Mouse (Mus musculus): ENCODE results near the gene Krt16.

Krt16 gene

GRCm38 (mm10) chr11:100248852-100249465, at the start of gene Krt16:
Gene Krt16 (minus strand): TSS chr11:100248902.
- no peak for ATAC-seq (ENCODE audit: insufficient number of reproducible peaks, low FRiP score, low TSS enrichment)

- no peak for ATAC-seq (ENCODE audit: insufficient number of reproducible peaks, low FRiP score, low TSS enrichment)
These were observed 49.1 kb upstream of the Krt16 start for GRCm38 (mm10) chr11:100297801-100298200.

GRCm38 (mm10) chr11:100295308-100295707, 46.6 kb upstream of the Krt16 start:
- 0 out of 2 replicates have a peak, but pooled peaks have one; percentile 52 for ATAC-seq (ENCODE audit: insufficient number of reproducible peaks, low FRiP score, low TSS enrichment)

- ATAC-seq (ENCODE audit: insufficient number of reproducible peaks, low FRiP score, low TSS enrichment), result no peak
These were observed 44.2 kb upstream of the Krt16 start for GRCm38 (mm10) chr11:100292884-100293283.

GRCm38 (mm10) chr11:100290235-100290634, 41.5 kb upstream of the Krt16 start:
- no peak for ATAC-seq (ENCODE audit: insufficient number of reproducible peaks, low FRiP score, low TSS enrichment)

GRCm38 (mm10) chr11:100288942-100289341, 40.2 kb upstream of the Krt16 start:
- no peak for ATAC-seq (ENCODE audit: insufficient number of reproducible peaks, low FRiP score, low TSS enrichment)

GRCm38 (mm10) chr11:100287024-100287423, 38.3 kb upstream of the Krt16 start:
- ATAC-seq (ENCODE audit: insufficient number of reproducible peaks, low FRiP score, low TSS enrichment), result no peak

- ATAC-seq (ENCODE audit: insufficient number of reproducible peaks, low FRiP score, low TSS enrichment), result no peak
These were observed 36.3 kb upstream of the Krt16 start for GRCm38 (mm10) chr11:100284988-100285387.

GRCm38 (mm10) chr11:100282549-100282948, 33.8 kb upstream of the Krt16 start:
- ATAC-seq (ENCODE audit: insufficient number of reproducible peaks, low FRiP score, low TSS enrichment), result no peak

GRCm38 (mm10) chr11:100281596-100282544, 33.2 kb upstream of the Krt16 start:
- ATAC-seq (ENCODE audit: insufficient number of reproducible peaks, low FRiP score, low TSS enrichment), result no peak; the same call in 1 of the 2 replicates

- no peak for ATAC-seq (ENCODE audit: insufficient number of reproducible peaks, low FRiP score, low TSS enrichment)
These were observed 30.1 kb upstream of the Krt16 start for GRCm38 (mm10) chr11:100278759-100279158.

- no peak for ATAC-seq (ENCODE audit: insufficient number of reproducible peaks, low FRiP score, low TSS enrichment)
These were observed 29.2 kb upstream of the Krt16 start for GRCm38 (mm10) chr11:100277726-100278480.

- no peak for ATAC-seq (ENCODE audit: insufficient number of reproducible peaks, low FRiP score, low TSS enrichment)
These were observed 26.8 kb upstream of the Krt16 start for GRCm38 (mm10) chr11:100275466-100275865.

GRCm38 (mm10) chr11:100274719-100275118, 26.0 kb upstream of the Krt16 start:
- ATAC-seq (ENCODE audit: insufficient number of reproducible peaks, low FRiP score, low TSS enrichment), result no peak

GRCm38 (mm10) chr11:100271878-100272277, 23.2 kb upstream of the Krt16 start:
- no peak for ATAC-seq (ENCODE audit: insufficient number of reproducible peaks, low FRiP score, low TSS enrichment)

GRCm38 (mm10) chr11:100269821-100270332, 21.2 kb upstream of the Krt16 start, which contains the start of gene Krt42:
Gene Krt42 (minus strand): TSS chr11:100269871.
- no peak for ATAC-seq (ENCODE audit: insufficient number of reproducible peaks, low FRiP score, low TSS enrichment)

- no peak for ATAC-seq (ENCODE audit: insufficient number of reproducible peaks, low FRiP score, low TSS enrichment)
These were observed 13.6 kb upstream of the Krt16 start for GRCm38 (mm10) chr11:100262058-100262980.

- ATAC-seq (ENCODE audit: insufficient number of reproducible peaks, low FRiP score, low TSS enrichment), result no peak
These were observed 12.5 kb upstream of the Krt16 start for GRCm38 (mm10) chr11:100261235-100261605.

GRCm38 (mm10) chr11:100260514-100261234, 12.0 kb upstream of the Krt16 start, which contains the start of gene Krt17:
Gene Krt17 (minus strand): TSS chr11:100261029.
- ATAC-seq (ENCODE audit: insufficient number of reproducible peaks, low FRiP score, low TSS enrichment), result no peak

All from cerebellum, adult (tissue).